Mouse (Mus musculus) erythroblast, embryonic 14.5 days (primary cell): ENCODE data around the gene Klhdc4.

Source experiments
- GATA1 ChIP-seq: IDR thresholded peaks from 2 replicates; pipeline ENCODE4 v1.6.1; 2012; ENCODE audit warnings: low read length, inconsistent platforms, mixed read lengths
- TAL1 ChIP-seq: IDR thresholded peaks from 3 replicates; pipeline ENCODE4 v1.6.1; 2012; ENCODE audit warnings: low read length, inconsistent platforms, mixed read lengths

- no peak for TF ChIP-seq TAL1
- no peak for TF ChIP-seq GATA1
These were observed 869 bp downstream of the Klhdc4 start for GRCm38 (mm10) chr8:121828376-121829023.
